Mouse (Mus musculus) heart, embryonic 11.5 days (tissue): ENCODE results near the gene Thap11. TPM values are rescaled to one million over a fixed set of nuclear protein-coding genes. Genes with fewer than 3 reads are reported as not detected.
A peak's percentile ranks its signal among the peaks of the same experiment; 100 is the strongest.

Experiments used
- ATAC-seq: fragments of 200-750 bp; cut with Nextera tagmentation; replicated peaks from 2 replicates; pipeline ENCODE4 v1.8.0; 2017; ENCODE audit warnings: moderate library complexity; ENCODE audit not compliant: insufficient number of reproducible peaks, low FRiP score, low TSS enrichment
- H3K27ac ChIP-seq: fragments of 300-500 bp; sonication (generic); 2 replicates; pipeline ENCODE4 v1.5.1; 2014; ENCODE audit warnings: mild to moderate bottlenecking, low read depth, low read length
- H3K27me3 ChIP-seq: fragments of 300-500 bp; sonication (generic); 2 replicates; pipeline ENCODE4 v1.6.1; 2014; ENCODE audit warnings: mild to moderate bottlenecking, low read length, mixed read lengths; ENCODE audit not compliant: control insufficient read depth, insufficient read depth
- H3K36me3 ChIP-seq: fragments of 300-500 bp; sonication (generic); 2 replicates; pipeline ENCODE4 v1.6.1; 2014; ENCODE audit warnings: mild to moderate bottlenecking, low read length, moderate library complexity, mixed read lengths; ENCODE audit not compliant: control insufficient read depth, insufficient read depth
- H3K4me1 ChIP-seq: fragments of 300-500 bp; sonication (generic); 2 replicates; pipeline ENCODE4 v1.6.1; 2014; ENCODE audit warnings: low read length; ENCODE audit not compliant: control insufficient read depth, insufficient read depth
- H3K4me2 ChIP-seq: fragments of 300-500 bp; sonication (generic); 2 replicates; pipeline ENCODE4 v1.6.1; 2014; ENCODE audit warnings: mild to moderate bottlenecking, moderate library complexity
- H3K4me3 ChIP-seq: fragments of 300-500 bp; sonication (generic); 2 replicates; pipeline ENCODE4 v1.5.1; 2014; ENCODE audit warnings: low read depth, low read length
- H3K9ac ChIP-seq: fragments of 300-500 bp; sonication (generic); 2 replicates; pipeline ENCODE4 v1.6.1; 2014; ENCODE audit warnings: mild to moderate bottlenecking, low read depth, low read length, moderate library complexity
- H3K9me3 ChIP-seq: fragments of 300-500 bp; sonication (generic); replicated peaks from 2 replicates; pipeline ENCODE4 v1.6.1; 2016; ENCODE audit warnings: low read length; ENCODE audit not compliant: control insufficient read depth
- WGBS: fragments of 180-500 bp; shearing (Covaris S2); extraction: QIAGEN DNeasy Blood & Tissue Kit; methylation state at CpG from one replicate; pipeline ENCODE4 v1.1.7; 2014; ENCODE audit not compliant: insufficient replicate concordance; 5-methylcytosine and 5-hydroxymethylcytosine counted together
- polyA plus RNA-seq: library from polyadenylated mRNA; unstranded; fragments of >200 nt; fragmentation: Nextera tagmentation; extraction: Ambion mirVana; gene quantifications from 2 replicates; pipeline ENCODE4 v1.2.1, GENCODE M21; 2014

Gene Thap11
- polyA plus RNA-seq, 1 experiment from 2014 or later: 47.2 TPM

DNA sequence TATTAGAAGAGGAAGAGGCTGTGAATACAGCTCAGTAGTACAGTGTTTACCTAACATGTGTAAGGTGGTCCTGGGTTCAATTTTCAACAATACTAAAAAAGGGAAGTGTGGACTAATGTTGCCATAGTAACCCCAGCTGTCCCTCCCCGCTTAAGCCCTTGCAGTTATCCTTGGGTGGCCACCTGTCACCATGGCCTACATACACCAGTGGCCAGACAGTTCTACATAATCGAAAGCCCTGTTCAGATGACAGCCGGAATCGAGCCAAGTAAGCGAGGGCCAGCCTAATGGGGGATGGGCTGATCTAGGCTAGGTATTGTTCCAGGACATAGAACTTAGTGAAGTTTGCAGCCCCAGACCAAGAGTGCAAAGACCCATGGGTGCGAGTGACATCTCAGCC, 17.9 kb upstream of the Thap11 start:
- H3K9ac ChIP-seq: no peak overlapping the region
- no peaks in the 10 kb centered on the region for H3K9me3 ChIP-seq
- no peaks in the 10 kb centered on the region for H3K4me1 ChIP-seq
- no peak overlapping the region for H3K27ac ChIP-seq
- H3K4me2 ChIP-seq: no peak overlapping the region
- H3K27me3 ChIP-seq: no peaks in the 10 kb centered on the region
- ATAC-seq: no peak
- H3K36me3 ChIP-seq: no peaks in the 10 kb centered on the region
- H3K4me3 ChIP-seq: no peak overlapping the region
- WGBS: 83% methylated on average over 6 of the region's 6 CpGs

DNA sequence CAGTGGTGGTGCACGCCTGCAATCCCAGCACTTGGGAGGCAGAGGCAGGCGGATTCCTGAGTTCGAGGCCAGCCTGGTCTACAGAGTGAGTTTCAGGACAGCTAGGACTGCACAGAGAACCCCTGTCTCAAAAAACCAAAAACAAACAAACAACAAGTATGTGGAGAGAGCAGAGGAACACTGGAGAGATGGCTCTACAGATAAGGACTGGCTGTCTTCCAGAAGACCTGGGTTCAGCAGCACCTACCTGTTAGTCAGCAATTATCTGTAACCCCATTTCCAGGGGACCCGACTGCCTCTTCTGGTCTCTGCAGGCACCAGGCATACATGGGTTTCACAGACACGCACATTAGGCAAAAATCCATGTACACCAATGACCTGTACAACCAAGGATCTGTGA, 15.7 kb upstream of the Thap11 start:
- Histone ChIP-seq H3K4me2 (no peak overlapping the region), H3K27ac (no peak overlapping the region), H3K4me3 (no peak overlapping the region), H3K27me3 (no peaks in the 10 kb centered on the region), H3K4me1 (no peaks in the 10 kb centered on the region), H3K9ac (no peak overlapping the region), H3K36me3 (peaks cover 6% of the 10 kb centered on the region), H3K9me3 (no peaks in the 10 kb centered on the region)
- ATAC-seq: no peak
- 89% methylated on average over 5 of the region's 5 CpGs for WGBS

DNA sequence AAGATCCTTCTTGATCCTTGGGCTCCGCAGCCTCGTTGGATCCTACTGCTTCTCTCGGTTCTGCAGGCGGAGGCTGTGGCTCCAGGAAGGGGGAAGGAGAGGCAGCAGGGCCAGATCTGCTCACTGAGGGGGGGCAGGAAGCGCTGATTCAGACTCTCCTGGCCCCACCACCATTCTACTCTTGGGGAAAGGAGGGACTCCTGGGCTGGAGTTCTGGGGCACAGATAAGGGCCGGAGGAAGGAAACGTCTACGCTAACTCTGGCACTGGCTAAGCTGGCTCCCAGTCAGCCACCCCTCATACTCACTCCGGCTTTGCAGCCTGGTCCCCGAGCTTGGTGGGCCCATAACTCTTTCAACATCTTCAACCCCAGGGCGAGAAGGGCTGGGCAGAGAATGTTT, 8.3 kb upstream of the Thap11 start:
- H3K27ac ChIP-seq: peak overlapping the region; percentile 62; the same call in 1 of the 2 replicates
- no peak overlapping the region for H3K4me3 ChIP-seq
- 75% methylated on average over 11 of the region's 11 CpGs for WGBS
- peak overlapping the region; percentile 34; the same call in 1 of the 2 replicates for H3K9ac ChIP-seq
- no peaks in the 10 kb centered on the region for H3K9me3 ChIP-seq
- no peak overlapping the region for H3K4me2 ChIP-seq
- no peaks in the 10 kb centered on the region for H3K27me3 ChIP-seq
- H3K36me3 ChIP-seq: peaks cover 37% of the 10 kb centered on the region
- H3K4me1 ChIP-seq: peaks cover 6% of the 10 kb centered on the region
- 0 out of 2 replicates have a peak, but pooled peaks have one; percentile 9 for ATAC-seq

DNA sequence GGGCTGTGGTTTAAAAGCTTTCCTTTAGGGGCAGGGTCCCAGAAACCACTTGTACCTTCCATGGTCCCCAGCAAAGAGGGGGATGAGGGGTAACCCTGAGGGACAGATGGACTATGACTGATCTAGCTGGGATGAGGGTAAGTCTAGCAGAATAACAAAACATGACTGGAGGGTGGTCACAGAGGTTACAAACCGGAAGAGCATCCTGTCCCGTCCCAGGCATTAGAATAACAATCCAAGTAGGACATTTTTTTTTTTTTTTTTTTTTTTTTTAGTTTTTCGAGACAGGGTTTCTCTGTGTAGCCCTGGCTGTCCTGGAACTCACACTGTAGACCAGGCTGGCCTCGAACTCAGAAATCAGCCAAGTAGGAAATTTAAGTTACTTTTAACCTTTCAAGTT, 4.9 kb upstream of the Thap11 start:
- H3K4me2 ChIP-seq: no peak overlapping the region; the same call in 1 of the 2 replicates
- H3K4me3 ChIP-seq: no peak overlapping the region
- no peak for ATAC-seq
- H3K4me1 ChIP-seq: peaks cover 6% of the 10 kb centered on the region
- H3K27me3 ChIP-seq: no peaks in the 10 kb centered on the region
- WGBS: 82% methylated on average over 4 of the region's 4 CpGs
- peaks cover 23% of the 10 kb centered on the region for H3K36me3 ChIP-seq
- H3K27ac ChIP-seq: no peak overlapping the region
- no peaks in the 10 kb centered on the region for H3K9me3 ChIP-seq
- H3K9ac ChIP-seq: no peak overlapping the region

DNA sequence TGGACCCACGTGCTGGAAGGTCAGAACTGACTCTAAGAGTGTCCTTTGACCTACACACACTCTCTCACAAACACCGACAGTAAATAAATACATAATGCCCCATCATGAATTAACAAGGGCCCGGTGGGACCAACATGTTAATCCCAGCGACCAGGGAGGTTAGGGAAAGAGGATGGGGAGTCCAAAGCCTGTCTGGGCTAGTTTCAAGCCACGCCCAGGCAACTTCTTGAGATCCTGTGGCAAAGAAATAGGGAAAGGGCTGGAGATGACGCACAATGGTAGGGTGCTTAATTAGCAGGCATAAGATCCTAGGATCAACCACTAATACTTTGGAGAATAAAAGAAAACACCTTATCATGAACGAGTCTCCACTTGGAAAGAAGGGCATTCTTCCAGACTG, 4.3 kb upstream of the Thap11 start:
- H3K4me1 ChIP-seq: peaks cover 8% of the 10 kb centered on the region
- no peaks in the 10 kb centered on the region for H3K9me3 ChIP-seq
- peaks cover 19% of the 10 kb centered on the region for H3K36me3 ChIP-seq
- no peaks in the 10 kb centered on the region for H3K27me3 ChIP-seq
- peak overlapping the region; percentile 57 for H3K4me2 ChIP-seq
- H3K4me3 ChIP-seq: peak overlapping the region; percentile 24
- ATAC-seq: no peak
- WGBS: 83% methylated on average over 7 of the region's 7 CpGs
- H3K9ac ChIP-seq: peak overlapping the region; percentile 24; the same call in 1 of the 2 replicates
- H3K27ac ChIP-seq: no peak overlapping the region

DNA sequence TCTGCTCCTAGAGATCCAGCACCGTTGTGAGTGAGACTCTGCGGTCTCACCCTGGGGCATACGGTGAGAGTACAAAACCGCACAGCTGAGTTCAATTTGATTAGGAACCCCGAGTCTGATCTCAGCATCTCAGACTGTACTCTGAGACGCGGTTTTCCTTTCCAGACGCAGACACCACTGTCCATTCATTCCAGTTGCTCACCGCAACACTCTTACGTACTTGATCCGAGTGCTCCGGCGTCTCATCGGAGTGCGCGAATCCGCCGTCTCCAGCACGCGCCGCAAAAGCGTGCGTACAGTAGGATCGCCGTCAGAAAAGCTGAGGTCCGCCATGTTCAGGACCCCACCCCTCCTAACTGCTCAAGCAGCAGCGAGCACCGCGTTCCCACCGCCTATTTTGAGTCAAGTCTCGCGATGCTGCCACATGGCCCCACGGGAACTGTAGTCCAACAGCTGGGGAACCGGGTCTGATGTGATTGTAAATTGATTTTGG, 3.2 kb upstream of the Thap11 start:
- Histone ChIP-seq H3K9me3 (no peaks in the 10 kb centered on the region), H3K27ac (peak overlapping the region; percentile 71), H3K9ac (peak overlapping the region; percentile 86), H3K27me3 (no peaks in the 10 kb centered on the region), H3K4me1 (peaks cover 19% of the 10 kb centered on the region), H3K4me2 (peak overlapping the region; percentile 67), H3K4me3 (peak overlapping the region; percentile 81), H3K36me3 (peaks cover 11% of the 10 kb centered on the region)
- peak; percentile 75 for ATAC-seq
- WGBS: under 1% methylated on average over 34 of the region's 34 CpGs

DNA sequence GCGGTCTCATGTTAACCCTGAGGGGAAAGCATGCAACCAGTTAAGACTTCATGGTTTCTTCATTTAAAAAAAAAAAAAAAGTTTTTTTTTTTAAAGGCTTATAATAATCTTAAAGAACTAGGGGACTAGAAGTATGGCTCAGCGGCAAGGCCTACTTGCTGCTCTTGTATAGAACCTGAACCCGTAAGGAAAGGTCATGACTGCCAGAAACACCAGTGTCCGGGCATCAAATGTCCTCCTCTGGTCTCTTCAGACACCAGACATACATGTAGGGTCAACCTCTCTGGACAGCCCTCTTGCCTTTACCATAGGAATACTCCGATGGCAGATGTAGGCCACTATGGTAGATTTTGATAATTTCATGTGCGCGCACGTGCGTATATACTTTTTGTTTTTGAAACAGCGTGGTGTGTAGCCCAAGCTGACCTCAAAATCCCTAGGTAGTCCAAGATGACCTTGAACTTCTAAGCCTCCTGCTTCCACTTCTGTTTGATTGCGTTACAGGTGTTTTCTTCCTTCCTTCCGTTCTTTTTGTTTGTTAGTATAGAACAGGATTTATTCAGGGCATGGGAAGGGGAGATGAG, 2.7 kb upstream of the Thap11 start:
- H3K27ac ChIP-seq: no peak overlapping the region
- no peak overlapping the region; the same call in 1 of the 2 replicates for H3K4me2 ChIP-seq
- no peak for ATAC-seq
- peaks cover 6% of the 10 kb centered on the region; the same call in 1 of the 2 replicates for H3K36me3 ChIP-seq
- 78% methylated on average over 12 of the region's 12 CpGs for WGBS
- H3K4me3 ChIP-seq: peak overlapping the region; percentile 81; the same call in 1 of the 2 replicates
- H3K9ac ChIP-seq: no peak overlapping the region
- H3K27me3 ChIP-seq: no peaks in the 10 kb centered on the region
- no peaks in the 10 kb centered on the region for H3K9me3 ChIP-seq
- H3K4me1 ChIP-seq: peaks cover 24% of the 10 kb centered on the region

DNA sequence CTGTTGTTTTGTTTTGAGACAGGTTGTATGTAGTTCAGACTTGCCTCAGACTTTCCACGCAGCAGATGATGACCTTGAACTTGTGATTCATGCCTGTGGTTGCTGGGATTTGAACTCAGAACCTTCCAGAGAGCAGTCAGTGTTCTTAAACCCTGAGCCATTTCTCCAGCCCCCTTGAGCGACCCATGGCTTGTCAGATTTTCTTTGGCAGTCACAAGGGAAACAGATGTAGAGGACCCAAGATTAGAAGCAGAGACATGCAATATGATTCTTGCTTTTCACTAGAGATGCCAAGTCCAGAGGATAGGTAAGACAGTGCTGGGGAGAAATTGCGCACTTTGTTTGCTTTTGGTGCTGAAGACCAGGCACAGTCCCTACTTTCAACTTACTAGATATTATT, 1.8 kb upstream of the Thap11 start, which contains the start of gene Cenpt:
Cenpt (minus strand) TSS at position 101 of the 400 bp plus-strand sequence.
- Histone ChIP-seq H3K4me2 (no peak within 1 kb of the TSS), H3K27ac (no peak within 1 kb of the TSS), H3K36me3 (peaks cover 4% of the 10 kb centered on the region; the same call in 1 of the 2 replicates), H3K9me3 (no peaks in the 10 kb centered on the region), H3K4me1 (peaks cover 29% of the 10 kb centered on the region), H3K9ac (no peak within 1 kb of the TSS), H3K4me3 (no peak within 1 kb of the TSS), H3K27me3 (no peaks in the 10 kb centered on the region)
- WGBS: 84% methylated on average over 3 of the region's 3 CpGs
- ATAC-seq: no peak

DNA sequence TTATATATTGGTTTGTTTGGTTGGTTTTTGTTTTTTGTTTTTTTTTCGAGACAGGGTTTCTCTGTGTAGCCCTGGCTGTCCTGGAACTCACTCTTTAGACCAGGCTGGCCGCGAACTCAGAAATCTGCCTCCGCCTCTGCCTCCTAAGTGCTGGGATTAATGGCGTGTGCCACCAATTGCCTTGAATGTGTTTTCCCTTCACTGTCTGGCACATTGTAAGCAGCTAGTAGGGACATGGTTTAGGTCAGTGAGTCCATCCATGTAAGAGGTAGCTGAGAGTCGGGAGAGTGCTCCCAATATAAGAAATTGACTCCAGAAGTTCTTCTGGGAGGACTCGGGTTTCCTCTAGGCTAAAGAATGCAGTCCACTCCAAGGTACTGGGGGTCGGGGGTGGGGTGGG, 629 bp upstream of the Thap11 start:
- H3K9ac ChIP-seq: peak overlapping the region; percentile 90
- no peaks in the 10 kb centered on the region for H3K9me3 ChIP-seq
- no peaks in the 10 kb centered on the region for H3K36me3 ChIP-seq
- H3K4me2 ChIP-seq: peak overlapping the region; percentile 47
- peaks cover 31% of the 10 kb centered on the region for H3K4me1 ChIP-seq
- H3K27me3 ChIP-seq: no peaks in the 10 kb centered on the region
- H3K4me3 ChIP-seq: peak overlapping the region; percentile 83
- ATAC-seq: no peak
- WGBS: 26% methylated on average over 8 of the region's 8 CpGs
- no peak overlapping the region for H3K27ac ChIP-seq
